Mouse (Mus musculus): Measurements from ENCODE around the gene Fam111a. TPM values are rescaled to one million over a fixed set of nuclear protein-coding genes. Genes with fewer than 3 reads are reported as not detected.
A peak's percentile ranks its signal among the peaks of the same experiment; 100 is the strongest.
"Not testable (repeated sequence)": the region's sequence is repeated elsewhere in the genome, so short reads cannot be mapped to it uniquely, and the experiment has no call there.

The Fam111a gene
- polyA plus RNA-seq (2015; fragmentation: Nextera tagmentation; extraction: Ambion mirVana) = 5.3 and 6.5 TPM in 2 replicates

- not testable (repeated sequence) for H3K27ac ChIP-seq (ENCODE audit: low read length); H3K36me3 ChIP-seq (ENCODE audit: control insufficient read depth, insufficient read depth, low read length); H3K9me3 ChIP-seq (replicated peaks; ENCODE audit: control insufficient read depth, low read length, poor library complexity, severe bottlenecking); ATAC-seq; H3K4me1 ChIP-seq (ENCODE audit: control insufficient read depth, insufficient read depth, low read length); H3K4me3 ChIP-seq (ENCODE audit: low read depth, low read length); H3K27me3 ChIP-seq (ENCODE audit: control insufficient read depth, insufficient read depth, low read depth, low read length); H3K4me2 ChIP-seq (ENCODE audit: low read length); H3K9ac ChIP-seq (ENCODE audit: low read depth, low read length)
- WGBS = 97% methylated on average over 11 of the region's 11 CpGs
Observed at GRCm38 (mm10) chr19:12545440-12545839, at the start of gene Fam111a. Fam111a (plus strand) TSS chr19:12545740.

GRCm38 (mm10) chr19:12496241-12496640 is 49.3 kb upstream of the Fam111a start:
- Histone ChIP-seq H3K4me3 (ENCODE audit: low read depth, low read length) (no peak overlapping the region), H3K27ac (ENCODE audit: low read length) (no peak overlapping the region), H3K9me3 (replicated peaks; ENCODE audit: control insufficient read depth, low read length, poor library complexity, severe bottlenecking) (no peaks in the 10 kb centered on the region), H3K27me3 (ENCODE audit: control insufficient read depth, insufficient read depth, low read depth, low read length) (no peaks in the 10 kb centered on the region), H3K4me1 (ENCODE audit: control insufficient read depth, insufficient read depth, low read length) (peaks cover 42% of the 10 kb centered on the region), H3K9ac (ENCODE audit: low read depth, low read length) (no peak overlapping the region), H3K4me2 (ENCODE audit: low read length) (no peak overlapping the region), H3K36me3 (ENCODE audit: control insufficient read depth, insufficient read depth, low read length) (peaks cover 10% of the 10 kb centered on the region)
- WGBS = 68% methylated on average over 2 of the region's 2 CpGs
- no peak for ATAC-seq

GRCm38 (mm10) chr19:12497909-12498308 is 47.6 kb upstream of the Fam111a start:
- Histone ChIP-seq H3K36me3 (ENCODE audit: control insufficient read depth, insufficient read depth, low read length) (no peaks in the 10 kb centered on the region), H3K27me3 (ENCODE audit: control insufficient read depth, insufficient read depth, low read depth, low read length) (no peaks in the 10 kb centered on the region), H3K9me3 (replicated peaks; ENCODE audit: control insufficient read depth, low read length, poor library complexity, severe bottlenecking) (no peaks in the 10 kb centered on the region), H3K4me1 (ENCODE audit: control insufficient read depth, insufficient read depth, low read length) (peaks cover 46% of the 10 kb centered on the region), H3K27ac (ENCODE audit: low read length) (peak overlapping the region; percentile 10; the same call in 1 of the 2 replicates), H3K9ac (ENCODE audit: low read depth, low read length) (no peak overlapping the region), H3K4me2 (ENCODE audit: low read length) (peak overlapping the region; percentile 16; the same call in 1 of the 2 replicates), H3K4me3 (ENCODE audit: low read depth, low read length) (no peak overlapping the region)
- ATAC-seq = no peak
- 54% methylated on average over 2 of the region's 2 CpGs for WGBS

GRCm38 (mm10) chr19:12498321-12498720 is 47.2 kb upstream of the Fam111a start:
- Histone ChIP-seq H3K4me3 (ENCODE audit: low read depth, low read length) (no peak overlapping the region), H3K27ac (ENCODE audit: low read length) (peak overlapping the region; percentile 10), H3K36me3 (ENCODE audit: control insufficient read depth, insufficient read depth, low read length) (no peaks in the 10 kb centered on the region), H3K9ac (ENCODE audit: low read depth, low read length) (no peak overlapping the region), H3K4me1 (ENCODE audit: control insufficient read depth, insufficient read depth, low read length) (peaks cover 46% of the 10 kb centered on the region), H3K9me3 (replicated peaks; ENCODE audit: control insufficient read depth, low read length, poor library complexity, severe bottlenecking) (no peaks in the 10 kb centered on the region), H3K4me2 (ENCODE audit: low read length) (peak overlapping the region; percentile 88), H3K27me3 (ENCODE audit: control insufficient read depth, insufficient read depth, low read depth, low read length) (no peaks in the 10 kb centered on the region)
- 51% methylated on average over 4 of the region's 4 CpGs for WGBS
- no peak for ATAC-seq

GRCm38 (mm10) chr19:12498941-12499340 is 46.6 kb upstream of the Fam111a start:
- WGBS = 14% methylated on average over 1 of the region's 1 CpGs
- peaks cover 45% of the 10 kb centered on the region for H3K4me1 ChIP-seq (ENCODE audit: control insufficient read depth, insufficient read depth, low read length)
- no peak for ATAC-seq
- H3K27ac ChIP-seq (ENCODE audit: low read length) = peak overlapping the region; percentile 10
- H3K4me2 ChIP-seq (ENCODE audit: low read length) = peak overlapping the region; percentile 88
- no peaks in the 10 kb centered on the region for H3K9me3 ChIP-seq (replicated peaks; ENCODE audit: control insufficient read depth, low read length, poor library complexity, severe bottlenecking)
- no peaks in the 10 kb centered on the region for H3K36me3 ChIP-seq (ENCODE audit: control insufficient read depth, insufficient read depth, low read length)
- no peaks in the 10 kb centered on the region for H3K27me3 ChIP-seq (ENCODE audit: control insufficient read depth, insufficient read depth, low read depth, low read length)
- H3K9ac ChIP-seq (ENCODE audit: low read depth, low read length) = no peak overlapping the region
- peak overlapping the region; percentile 94; the same call in 1 of the 2 replicates for H3K4me3 ChIP-seq (ENCODE audit: low read depth, low read length)

- WGBS = 3% methylated on average over 2 of the region's 2 CpGs
- Histone ChIP-seq H3K9ac (ENCODE audit: low read depth, low read length) (peak overlapping the region; percentile 99), H3K4me1 (ENCODE audit: control insufficient read depth, insufficient read depth, low read length) (peaks cover 40% of the 10 kb centered on the region), H3K4me2 (ENCODE audit: low read length) (peak overlapping the region; percentile 88), H3K36me3 (ENCODE audit: control insufficient read depth, insufficient read depth, low read length) (no peaks in the 10 kb centered on the region), H3K4me3 (ENCODE audit: low read depth, low read length) (peak overlapping the region; percentile 94), H3K27ac (ENCODE audit: low read length) (peak overlapping the region; percentile 97), H3K9me3 (replicated peaks; ENCODE audit: control insufficient read depth, low read length, poor library complexity, severe bottlenecking) (no peaks in the 10 kb centered on the region), H3K27me3 (ENCODE audit: control insufficient read depth, insufficient read depth, low read depth, low read length) (no peaks in the 10 kb centered on the region)
- no peak for ATAC-seq
Observed at GRCm38 (mm10) chr19:12499485-12499884, 46.1 kb upstream of the Fam111a start.

GRCm38 (mm10) chr19:12500124-12500523 is 45.4 kb upstream of the Fam111a start:
- 0% methylated on average over 3 of the region's 3 CpGs for WGBS
- no peaks in the 10 kb centered on the region for H3K36me3 ChIP-seq (ENCODE audit: control insufficient read depth, insufficient read depth, low read length)
- peak overlapping the region; percentile 97 for H3K27ac ChIP-seq (ENCODE audit: low read length)
- peak overlapping the region; percentile 99 for H3K9ac ChIP-seq (ENCODE audit: low read depth, low read length)
- H3K4me2 ChIP-seq (ENCODE audit: low read length) = peak overlapping the region; percentile 88
- peak overlapping the region; percentile 94 for H3K4me3 ChIP-seq (ENCODE audit: low read depth, low read length)
- H3K27me3 ChIP-seq (ENCODE audit: control insufficient read depth, insufficient read depth, low read depth, low read length) = no peaks in the 10 kb centered on the region
- no peaks in the 10 kb centered on the region for H3K9me3 ChIP-seq (replicated peaks; ENCODE audit: control insufficient read depth, low read length, poor library complexity, severe bottlenecking)
- ATAC-seq = peak; percentile 29
- H3K4me1 ChIP-seq (ENCODE audit: control insufficient read depth, insufficient read depth, low read length) = peaks cover 37% of the 10 kb centered on the region

- Histone ChIP-seq H3K4me3 (ENCODE audit: low read depth, low read length) (peak overlapping the region; percentile 94), H3K4me2 (ENCODE audit: low read length) (peak overlapping the region; percentile 88), H3K27me3 (ENCODE audit: control insufficient read depth, insufficient read depth, low read depth, low read length) (no peaks in the 10 kb centered on the region), H3K9me3 (replicated peaks; ENCODE audit: control insufficient read depth, low read length, poor library complexity, severe bottlenecking) (no peaks in the 10 kb centered on the region), H3K27ac (ENCODE audit: low read length) (peak overlapping the region; percentile 97), H3K9ac (ENCODE audit: low read depth, low read length) (peak overlapping the region; percentile 99), H3K4me1 (ENCODE audit: control insufficient read depth, insufficient read depth, low read length) (peaks cover 31% of the 10 kb centered on the region), H3K36me3 (ENCODE audit: control insufficient read depth, insufficient read depth, low read length) (no peaks in the 10 kb centered on the region)
- peak; percentile 70 for ATAC-seq
- under 1% methylated on average over 36 of the region's 38 CpGs for WGBS
Observed at GRCm38 (mm10) chr19:12500881-12501311, 44.6 kb upstream of the Fam111a start.

GRCm38 (mm10) chr19:12501370-12502347 is 43.9 kb upstream of the Fam111a start, which contains the start of gene Dtx4:
Dtx4 (minus strand) TSS chr19:12501454.
- H3K36me3 ChIP-seq (ENCODE audit: control insufficient read depth, insufficient read depth, low read length) = no peaks in the 10 kb centered on the region
- no peaks in the 10 kb centered on the region for H3K9me3 ChIP-seq (replicated peaks; ENCODE audit: control insufficient read depth, low read length, poor library complexity, severe bottlenecking)
- H3K4me3 ChIP-seq (ENCODE audit: low read depth, low read length) = peak within 1 kb of the TSS; percentile 94
- H3K4me2 ChIP-seq (ENCODE audit: low read length) = peak within 1 kb of the TSS; percentile 88
- H3K27ac ChIP-seq (ENCODE audit: low read length) = peak within 1 kb of the TSS; percentile 97
- H3K27me3 ChIP-seq (ENCODE audit: control insufficient read depth, insufficient read depth, low read depth, low read length) = no peaks in the 10 kb centered on the region
- under 1% methylated on average over 76 of the region's 80 CpGs for WGBS
- H3K9ac ChIP-seq (ENCODE audit: low read depth, low read length) = peak within 1 kb of the TSS; percentile 99
- peaks cover 31% of the 10 kb centered on the region for H3K4me1 ChIP-seq (ENCODE audit: control insufficient read depth, insufficient read depth, low read length)
- peak; percentile 94 for ATAC-seq
